In genomic region chr17:31841842-31842611, GRCm38 (mm10) we compare ENCODE assay signal across 8 mouse cellular contexts. TPM values are rescaled to one million over a fixed set of nuclear protein-coding genes. Genes with fewer than 3 reads are reported as not detected.
DNase-seq lines count a peak whose midpoint lies in the region; ATAC-seq and TF ChIP-seq lines count a peak whose summit lies in the region.
"Had no signal": no experiment of that assay in that cellular context is flagged by ENCODE, and none has a peak within 500 bp of the region (broad histone marks: within the 10 kb centered on the region; RNA-seq: fewer than 3 reads in every experiment).

No protein-coding gene starts in this region.

- intact Hi-C loops in gastrocnemius, postnatal 14 days (cut with DNase I; ENCODE audit: low total_unique reads): no loop called here
- intact Hi-C loops in left cerebral cortex, postnatal 14 days (cut with DNase I): no loop called here

- H3K9ac ChIP-seq in limb, embryonic 15.5 days: no peak overlapping the region
- 0 out of 2 replicates have a peak overlapping the region, but pooled peaks have one; percentile 38 for H3K9ac ChIP-seq in stomach, postnatal 0 days (ENCODE audit: low read length)
- H3K9ac ChIP-seq: neural tube, embryonic 12.5 days had no signal

- peak; percentile 49; the same call in 1 of the 2 replicates for ATAC-seq in limb, embryonic 15.5 days (ENCODE audit: insufficient number of reproducible peaks, low FRiP score, low TSS enrichment, low read depth)
- ATAC-seq in stomach, postnatal 0 days (ENCODE audit: low FRiP score, low TSS enrichment): peak; percentile 75; the same call in 1 of the 2 replicates

- H3K9me3 ChIP-seq in limb, embryonic 15.5 days: no peaks in the 10 kb centered on the region
- no peaks in the 10 kb centered on the region for H3K9me3 ChIP-seq in stomach, postnatal 0 days (ENCODE audit: control insufficient read depth, low read length)
- H3K9me3 ChIP-seq: neural tube, embryonic 12.5 days had no signal

- H3K4me1 ChIP-seq in spleen, adult 2 months (ENCODE audit: control insufficient read depth, insufficient read depth, insufficient read length): peaks cover 37% of the 10 kb centered on the region
- peaks cover 26% of the 10 kb centered on the region for H3K4me1 ChIP-seq in limb, embryonic 15.5 days
- peaks cover 20% of the 10 kb centered on the region for H3K4me1 ChIP-seq in stomach, postnatal 0 days (replicated peaks; ENCODE audit: control insufficient read depth, insufficient read depth)

- TF ChIP-seq EP300 in stomach, postnatal 0 days (optimal IDR thresholded peaks at IDR 0.05): no peak

- no peak for TF ChIP-seq CTCF in spleen, adult 2 months (IDR thresholded peaks at IDR 0.05; ENCODE audit: extremely low read depth, insufficient read depth, insufficient read length, insufficient replicate concordance)
- TF ChIP-seq CTCF in stomach, postnatal 0 days (IDR thresholded peaks at IDR 0.05; ENCODE audit: low read depth): no peak

- H3K36me3 ChIP-seq in spleen, adult 2 months (ENCODE audit: control insufficient read depth, insufficient read depth, low read length): peaks cover 21% of the 10 kb centered on the region
- peaks cover 35% of the 10 kb centered on the region for H3K36me3 ChIP-seq in limb, embryonic 15.5 days
- peaks cover 16% of the 10 kb centered on the region for H3K36me3 ChIP-seq in stomach, postnatal 0 days (ENCODE audit: control insufficient read depth, insufficient read depth, low read length)

- no peak for TF ChIP-seq POLR2A in spleen, adult 2 months (IDR thresholded peaks at IDR 0.05; ENCODE audit: low read depth, low read length)

- H3K27ac ChIP-seq in spleen, adult 2 months (ENCODE audit: insufficient read depth, low read length): peak overlapping the region; percentile 84
- peak overlapping the region; percentile 85 for H3K27ac ChIP-seq in limb, embryonic 15.5 days
- peak overlapping the region; percentile 87 for H3K27ac ChIP-seq in stomach, postnatal 0 days (replicated peaks)
- H3K27ac ChIP-seq: neural tube, embryonic 12.5 days had no signal

- H3K4me2 ChIP-seq in limb, embryonic 15.5 days: no peak overlapping the region
- no peak overlapping the region for H3K4me2 ChIP-seq in stomach, postnatal 0 days (replicated peaks; ENCODE audit: low read depth)
- H3K4me2 ChIP-seq: neural tube, embryonic 12.5 days had no signal

- no peak for DNase-seq in spleen, adult 2 months (ENCODE audit: low read depth in 1 of 2, low spot score in 2 of 2)
- no peak for DNase-seq in spleen, adult 12 weeks (ENCODE audit: low spot score)
- peak; percentile 41 for DNase-seq in gastrocnemius, postnatal 14 days
- DNase-seq in stomach, postnatal 0 days (ENCODE audit: low spot score): no peak
- DNase-seq in adrenal gland, postnatal 14 days: no peak
- no peak for DNase-seq in left cerebral cortex, postnatal 14 days (ENCODE audit: low spot score in 2 of 2)

- no peaks in the 10 kb centered on the region for H3K27me3 ChIP-seq in spleen, adult 2 months (ENCODE audit: control insufficient read depth, insufficient read depth, low read length)
- no peaks in the 10 kb centered on the region for H3K27me3 ChIP-seq in limb, embryonic 15.5 days
- H3K27me3 ChIP-seq in stomach, postnatal 0 days (ENCODE audit: control insufficient read depth, insufficient read depth, low read length): no peaks in the 10 kb centered on the region
- H3K27me3 ChIP-seq: neural tube, embryonic 12.5 days had no signal

- WGBS in spleen, adult 2 months: 57% methylated on average over 18 of the region's 18 CpGs
- WGBS in limb, embryonic 15.5 days: 52% methylated on average over 18 of the region's 18 CpGs
- WGBS in stomach, postnatal 0 days: 42% methylated on average over 18 of the region's 18 CpGs

- no peak overlapping the region for H3K4me3 ChIP-seq in spleen, adult 2 months (ENCODE audit: extremely low read depth, insufficient read depth, insufficient read length)
- no peak overlapping the region for H3K4me3 ChIP-seq in limb, embryonic 15.5 days
- H3K4me3 ChIP-seq in stomach, postnatal 0 days (ENCODE audit: low read depth, low read length): no peak overlapping the region
- H3K4me3 ChIP-seq: neural tube, embryonic 12.5 days had no signal

RNA-seq across cellular contexts. Expression of gene Sik1, which starts 13.6 kb away (rescaled TPM):
- polyA plus RNA-seq in spleen, adult 2 months (2012; rRNA removed): 56.4 and 67.8 TPM in 2 replicates
- total RNA-seq in gastrocnemius, postnatal 14 days (2021): 10 to 100 TPM; 18.1 to 18.6 TPM
- polyA plus RNA-seq in limb, embryonic 15.5 days (2015; fragmentation: Nextera tagmentation; extraction: Ambion mirVana): 30.5 and 37.1 TPM in 2 replicates
- 18.2 and 19.8 TPM in 2 replicates for polyA plus RNA-seq in stomach, postnatal 0 days (2015; fragmentation: Nextera tagmentation; extraction: Ambion mirVana)
- total RNA-seq in adrenal gland, postnatal 14 days (2021): 47.3 and 100 TPM in 2 replicates
- total RNA-seq in left cerebral cortex, postnatal 14 days (2021): 10 to 100 TPM; 18.8 to 21.6 TPM
